Mouse (Mus musculus): Measurements from ENCODE around the gene Tiprl. TPM values are rescaled to one million over a fixed set of nuclear protein-coding genes. Genes with fewer than 3 reads are reported as not detected.

The Tiprl gene
- total and polyA plus RNA-seq, 3 experiments = 36.1 to 82.2 (median 45.7) TPM

DNA sequence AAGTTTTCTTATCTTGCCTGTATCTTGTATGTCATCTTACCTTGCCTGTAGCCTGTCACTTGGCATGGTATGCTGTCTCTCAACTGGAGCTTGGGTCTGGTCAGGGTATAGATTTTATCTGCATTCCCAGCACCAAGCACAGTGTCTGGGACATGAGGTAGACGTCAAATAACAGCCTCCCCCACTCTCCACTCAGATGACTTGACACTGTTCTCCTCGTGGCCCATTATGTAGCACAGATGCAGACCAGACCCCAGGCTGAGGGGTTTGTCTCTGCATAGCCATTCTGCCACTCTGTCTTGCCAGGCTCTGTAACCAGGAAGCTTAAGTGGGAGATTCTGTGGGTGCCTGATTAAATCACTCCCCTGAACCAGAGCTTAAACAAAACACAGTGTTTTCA lies 31.2 kb downstream of the Tiprl start:
- no peak overlapping the region for H3K27ac ChIP-seq (ENCODE audit: insufficient read depth, low read depth)
- TF ChIP-seq RCOR1 (conservative IDR thresholded peaks at IDR 0.05; ENCODE audit: low read depth, low read length) (no peak), UBTF (IDR thresholded peaks at IDR 0.05; ENCODE audit: low read depth, low read length) (no peak), MAX (IDR thresholded peaks at IDR 0.05; ENCODE audit: low read length) (no peak), ETS1 (conservative IDR thresholded peaks at IDR 0.05; ENCODE audit: low read depth, low read length) (no peak), ZKSCAN1 (IDR thresholded peaks at IDR 0.05; ENCODE audit: borderline replicate concordance, low read depth, low read length) (no peak), USF1 (IDR thresholded peaks at IDR 0.05; ENCODE audit: low read depth, low read length) (no peak), CHD1 (IDR thresholded peaks at IDR 0.05; ENCODE audit: low read depth, low read length) (no peak), PAX5 (IDR thresholded peaks at IDR 0.05; ENCODE audit: low read length) (no peak), MEF2A (IDR thresholded peaks at IDR 0.05; ENCODE audit: borderline replicate concordance, low read depth, low read length) (no peak), ZC3H11A (IDR thresholded peaks at IDR 0.05; ENCODE audit: low read depth, low read length) (no peak), SMC3 (IDR thresholded peaks at IDR 0.05; ENCODE audit: low read depth, low read length) (no peak), MAZ (IDR thresholded peaks at IDR 0.05; ENCODE audit: low read depth, low read length) (no peak), CTCF (conservative IDR thresholded peaks at IDR 0.05 in 1 of 2, IDR thresholded peaks at IDR 0.05 in 1 of 2; ENCODE audit: low read depth in 2 of 2, low read length in 2 of 2) (no peak), KAT2A (IDR thresholded peaks at IDR 0.05; ENCODE audit: insufficient replicate concordance, low read length) (no peak)
- H3K79me2 ChIP-seq (replicated peaks; ENCODE audit: control insufficient read depth, extremely low read depth, insufficient read depth, poor library complexity, severe bottlenecking) = no peaks in the 10 kb centered on the region
- H3K4me2 ChIP-seq (ENCODE audit: insufficient read depth, low read depth, poor library complexity, severe bottlenecking) = no peak overlapping the region
- no peaks in the 10 kb centered on the region for H3K36me3 ChIP-seq (replicated peaks in 1 of 2; ENCODE audit: control insufficient read depth in 1 of 2, insufficient read depth in 1 of 2, low read length in 1 of 2)
- no peaks in the 10 kb centered on the region for H3K27me3 ChIP-seq (replicated peaks)
- dilution Hi-C loops (cut with MboI; ENCODE audit: extremely low pct_ligation_motif_present, extremely low pct_unique_long_range_greater_than_20kb, low sequenced_read_pairs) = no loop called here
- DNase-seq (ENCODE audit: extremely low read depth) = no peak
- H3K4me1 ChIP-seq (ENCODE audit: control insufficient read depth in 1 of 2, insufficient read depth in 2 of 2) = peaks cover 5 to 45% of the 10 kb centered on the region in 2 experiments; a peak in 2 of 4 replicates
- no peaks in the 10 kb centered on the region for H3K9me3 ChIP-seq (replicated peaks; ENCODE audit: low read length)
- H3K9ac ChIP-seq (ENCODE audit: insufficient read depth, low read depth) = no peak overlapping the region
- H3K4me3 ChIP-seq (replicated peaks in 1 of 3; ENCODE audit: low read depth in 2 of 3, low read length in 2 of 3, poor library complexity in 1 of 3) = no peak overlapping the region
- in situ Hi-C loops (cut with MboI; ENCODE audit: low pct_ligation_motif_present, low pct_unique_long_range_greater_than_20kb, low sequenced_read_pairs) = no loop called here

DNA sequence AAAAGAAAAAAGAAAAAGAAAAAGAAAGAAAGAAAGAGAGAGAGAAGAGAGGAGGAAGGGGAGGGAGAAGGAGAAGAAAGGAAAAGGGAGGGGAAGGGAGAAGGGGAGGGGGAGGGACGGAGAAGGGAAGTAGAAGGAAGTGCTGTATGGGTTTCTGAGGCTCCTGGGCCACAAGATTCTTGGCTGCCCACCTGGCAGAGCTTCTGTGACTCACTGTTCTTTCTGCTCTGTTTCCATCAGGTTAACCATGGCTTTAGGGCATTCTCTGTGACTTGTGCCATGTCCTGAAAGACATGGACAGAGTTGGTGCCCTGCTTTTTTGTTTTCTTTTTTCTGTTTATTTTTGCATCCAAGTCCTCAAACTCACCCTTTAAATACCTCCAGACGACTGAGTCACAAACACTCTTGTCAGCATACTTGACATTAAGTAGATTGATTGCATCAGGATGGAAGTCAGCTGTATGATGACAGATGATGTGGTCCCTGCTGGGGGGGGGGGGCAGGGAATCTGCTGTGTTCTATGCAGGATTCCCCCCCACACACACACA lies 33.2 kb downstream of the Tiprl start:
- Histone ChIP-seq H3K36me3 (replicated peaks in 1 of 2; ENCODE audit: control insufficient read depth in 1 of 2, insufficient read depth in 1 of 2, low read length in 1 of 2) (no peaks in the 10 kb centered on the region), H3K4me3 (replicated peaks in 1 of 3; ENCODE audit: low read depth in 2 of 3, low read length in 2 of 3, poor library complexity in 1 of 3) (no peak overlapping the region), H3K9me3 (replicated peaks; ENCODE audit: low read length) (no peaks in the 10 kb centered on the region), H3K4me2 (ENCODE audit: insufficient read depth, low read depth, poor library complexity, severe bottlenecking) (no peak overlapping the region), H3K4me1 (ENCODE audit: control insufficient read depth in 1 of 2, insufficient read depth in 2 of 2) (peaks cover 7 to 53% of the 10 kb centered on the region in 2 experiments; a peak in 3 of 4 replicates), H3K9ac (ENCODE audit: insufficient read depth, low read depth) (no peak overlapping the region), H3K27me3 (replicated peaks) (no peaks in the 10 kb centered on the region), H3K27ac (ENCODE audit: insufficient read depth, low read depth) (no peak overlapping the region), H3K79me2 (replicated peaks; ENCODE audit: control insufficient read depth, extremely low read depth, insufficient read depth, poor library complexity, severe bottlenecking) (no peaks in the 10 kb centered on the region)
- in situ Hi-C loops (cut with MboI; ENCODE audit: low pct_ligation_motif_present, low pct_unique_long_range_greater_than_20kb, low sequenced_read_pairs) = no loop called here
- dilution Hi-C loops (cut with MboI; ENCODE audit: extremely low pct_ligation_motif_present, extremely low pct_unique_long_range_greater_than_20kb, low sequenced_read_pairs) = no loop called here
- TF ChIP-seq POLR2A (IDR thresholded peaks at IDR 0.05; ENCODE audit: low read depth, low read length) (no peak), USF2 (conservative IDR thresholded peaks at IDR 0.05; ENCODE audit: low read depth, low read length) (no peak), CHD1 (IDR thresholded peaks at IDR 0.05; ENCODE audit: low read depth, low read length) (no peak), JUN (IDR thresholded peaks at IDR 0.05; ENCODE audit: insufficient read depth, low read depth, low read length) (no peak), JUND (conservative IDR thresholded peaks at IDR 0.05; ENCODE audit: low read depth, low read length) (no peak), TCF12 (IDR thresholded peaks at IDR 0.05; ENCODE audit: low read depth, low read length) (no peak), BHLHE40 (IDR thresholded peaks at IDR 0.05; ENCODE audit: low read depth, low read length) (no peak), POLR2AphosphoS2 (IDR thresholded peaks at IDR 0.05; ENCODE audit: low read depth, low read length) (no peak), MEF2A (IDR thresholded peaks at IDR 0.05; ENCODE audit: borderline replicate concordance, low read depth, low read length) (no peak)
- no peak for DNase-seq (ENCODE audit: extremely low read depth)

All from CH12.LX (cell line).